13 mouse cellular contexts compared by ENCODE assay signal in the genomic region with DNA sequence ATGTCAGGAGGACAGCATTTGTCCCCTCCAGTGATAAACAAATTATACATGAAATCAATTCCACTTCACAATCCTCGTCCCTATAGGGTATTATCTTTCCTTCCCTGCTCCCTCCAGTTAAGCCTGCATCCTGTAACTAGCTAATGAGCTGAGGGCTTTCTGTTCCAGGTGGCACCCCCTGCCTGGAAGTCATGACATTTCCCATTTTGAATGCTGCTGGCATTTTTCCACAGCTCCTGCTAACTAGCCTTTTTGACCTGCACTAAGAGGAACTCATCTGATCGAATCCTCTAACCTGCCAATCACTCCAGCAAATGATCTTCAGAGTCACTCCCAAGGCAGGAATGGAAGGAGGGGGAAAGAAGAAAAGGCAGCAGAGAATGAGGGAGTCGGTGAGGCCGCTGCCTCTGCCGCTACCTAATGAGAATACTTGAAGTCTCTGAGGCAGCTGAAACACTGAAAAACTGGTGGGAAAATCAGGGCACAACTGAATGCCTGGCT.
DNase-seq lines count a peak whose midpoint lies in the region; ATAC-seq lines count a peak whose summit lies in the region.
"Had no signal": no experiment of that assay in that cellular context is flagged by ENCODE, and none has a peak within 500 bp of the region (broad histone marks: within the 10 kb centered on the region; RNA-seq: fewer than 3 reads in every experiment).

No protein-coding gene starts in this region.

- ATAC-seq in neural tube, embryonic 13.5 days (ENCODE audit: low read depth), result 0 out of 2 replicates have a peak, but pooled peaks have one; percentile 32
- ATAC-seq in forebrain, embryonic 16.5 days, result peak; percentile 45
- ATAC-seq in midbrain, embryonic 11.5 days (ENCODE audit: low FRiP score), result peak; percentile 90

- H3K4me3 ChIP-seq in neural tube, embryonic 13.5 days, result no peak overlapping the region
- H3K4me3 ChIP-seq in forebrain, embryonic 16.5 days (replicated peaks; ENCODE audit: low read length), result no peak overlapping the region
- no peak overlapping the region for H3K4me3 ChIP-seq in midbrain, embryonic 11.5 days (ENCODE audit: low read depth, low read length)
- H3K4me3 ChIP-seq: left cerebral cortex, adult 2 months had no signal

- peak overlapping the region; percentile 33 for H3K27ac ChIP-seq in neural tube, embryonic 13.5 days (replicated peaks)
- H3K27ac ChIP-seq in forebrain, embryonic 16.5 days (ENCODE audit: low read length), result peak overlapping the region; percentile 17
- peak overlapping the region; percentile 60 for H3K27ac ChIP-seq in midbrain, embryonic 11.5 days (ENCODE audit: low read depth, low read length)
- H3K27ac ChIP-seq: left cerebral cortex, adult 2 months; liver, embryonic 14.5 days had no signal

- H3K9ac ChIP-seq in neural tube, embryonic 13.5 days, result no peak overlapping the region
- no peak overlapping the region for H3K9ac ChIP-seq in forebrain, embryonic 16.5 days (replicated peaks; ENCODE audit: low read depth, low read length)
- 0 out of 2 replicates have a peak overlapping the region, but pooled peaks have one; percentile 14 for H3K9ac ChIP-seq in midbrain, embryonic 11.5 days (ENCODE audit: low read length)
- H3K9ac ChIP-seq: liver, embryonic 14.5 days had no signal

- H3K36me3 ChIP-seq in neural tube, embryonic 13.5 days, result no peaks in the 10 kb centered on the region
- no peaks in the 10 kb centered on the region for H3K36me3 ChIP-seq in forebrain, embryonic 16.5 days (ENCODE audit: control insufficient read depth, insufficient read depth)
- H3K36me3 ChIP-seq in midbrain, embryonic 11.5 days (ENCODE audit: control insufficient read depth, insufficient read depth, low read length), result no peaks in the 10 kb centered on the region

- H3K9me3 ChIP-seq in neural tube, embryonic 13.5 days, result no peaks in the 10 kb centered on the region
- H3K9me3 ChIP-seq in forebrain, embryonic 16.5 days (ENCODE audit: control insufficient read depth, low read length), result no peaks in the 10 kb centered on the region
- no peaks in the 10 kb centered on the region for H3K9me3 ChIP-seq in midbrain, embryonic 11.5 days (ENCODE audit: control insufficient read depth, low read length)

- H3K27me3 ChIP-seq in neural tube, embryonic 13.5 days, result no peaks in the 10 kb centered on the region
- H3K27me3 ChIP-seq in forebrain, embryonic 16.5 days (replicated peaks; ENCODE audit: control insufficient read depth, insufficient read depth, low read length), result no peaks in the 10 kb centered on the region
- H3K27me3 ChIP-seq in midbrain, embryonic 11.5 days (ENCODE audit: control insufficient read depth, insufficient read depth, low read length), result no peaks in the 10 kb centered on the region

- no peak for DNase-seq in neural tube, embryonic 10.5 days (ENCODE audit: extremely low spot score, low spot score)
- DNase-seq in midbrain, embryonic 11.5 days (ENCODE audit: low spot score, missing footprints), result peak; percentile 91
- DNase-seq in thymus, postnatal 4 days, result no peak
- DNase-seq in ovary, postnatal 14 days (ENCODE audit: low spot score), result no peak
- DNase-seq in kidney, postnatal 10 days, result no peak
- no peak for DNase-seq in gastrocnemius, postnatal 4 days (ENCODE audit: low spot score in 2 of 2)
- DNase-seq: kidney, postnatal 14 days; spleen, adult 18-20 months; thymus, postnatal 14 days had no signal

- H3K4me1 ChIP-seq in neural tube, embryonic 13.5 days (replicated peaks), result peaks cover 18% of the 10 kb centered on the region
- H3K4me1 ChIP-seq in forebrain, embryonic 16.5 days (replicated peaks; ENCODE audit: control insufficient read depth, insufficient read depth, low read length), result peaks cover 17% of the 10 kb centered on the region
- H3K4me1 ChIP-seq in midbrain, embryonic 11.5 days (ENCODE audit: control insufficient read depth, insufficient read depth, low read length), result peaks cover 22% of the 10 kb centered on the region

- WGBS in neural tube, embryonic 13.5 days, result 20% methylated on average over 5 of the region's 5 CpGs
- under 1% methylated on average over 5 of the region's 5 CpGs for WGBS in forebrain, embryonic 16.5 days
- 5% methylated on average over 5 of the region's 5 CpGs for WGBS in midbrain, embryonic 11.5 days

- H3K4me2 ChIP-seq in neural tube, embryonic 13.5 days, result no peak overlapping the region
- H3K4me2 ChIP-seq in forebrain, embryonic 16.5 days (ENCODE audit: low read length), result no peak overlapping the region; the same call in 1 of the 2 replicates
- H3K4me2 ChIP-seq in midbrain, embryonic 11.5 days, result peak overlapping the region; percentile 13; the same call in 1 of the 2 replicates

Comparison
In these comparisons a context has a peak if more than half of its experiments do, and no peak if none do; other contexts are left out.
1. ATAC-seq: peak in every context shown above with its lines; median percentile 90 in midbrain, embryonic 11.5 days; 45 in forebrain, embryonic 16.5 days; 32 in neural tube, embryonic 13.5 days.